Mouse (Mus musculus) ES-E14 (cell line): ENCODE data around the gene Apba2. TPM values are rescaled to one million over a fixed set of nuclear protein-coding genes. Genes with fewer than 3 reads are reported as not detected.

ENCODE experiments used
- DNase-seq: peaks from one replicate; pipeline ENCODE4 v3.0.0-alpha.2; 2013; ENCODE audit warnings: low read depth, low spot score
- H3K27ac ChIP-seq: 2 replicates; pipeline ENCODE4 v1.5.1; 2012; ENCODE audit warnings: low read depth, mild to moderate bottlenecking, low read length, moderate library complexity, mixed read lengths; ENCODE audit not compliant: poor library complexity, insufficient read depth, severe bottlenecking
- H3K36me3 ChIP-seq: 2 replicates; pipeline ENCODE4 v1.6.1; 2012; ENCODE audit warnings: mild to moderate bottlenecking, low read length, moderate library complexity, mixed read lengths; ENCODE audit not compliant: control insufficient read depth, poor library complexity, insufficient read depth, severe bottlenecking
- H3K4me1 ChIP-seq, 2 experiments: fragments of 150-350 bp in 1 of 2; sonication (generic) in 1 of 2; 2 replicates each; pipeline ENCODE4 v1.6.1; 2012; ENCODE audit warnings: low read length in 2 of 2, mild to moderate bottlenecking in 1 of 2, mixed read lengths in 1 of 2; ENCODE audit not compliant: control insufficient read depth in 2 of 2, insufficient read depth in 2 of 2, poor library complexity in 1 of 2
- H3K4me3 ChIP-seq, 2 experiments: fragments of 150-350 bp in 1 of 2; sonication (generic) in 1 of 2; 2 replicates each; pipeline ENCODE4 v1.5.1; 2012; ENCODE audit warnings: low read length in 2 of 2, low read depth in 1 of 2, mild to moderate bottlenecking in 1 of 2, mixed read lengths in 1 of 2; ENCODE audit not compliant: insufficient read depth in 1 of 2, poor library complexity in 1 of 2, severe bottlenecking in 1 of 2
- H3K9ac ChIP-seq: 2 replicates; pipeline ENCODE4 v1.6.1; 2012; ENCODE audit warnings: low read depth, mild to moderate bottlenecking, low read length, mixed read lengths; ENCODE audit not compliant: poor library complexity, insufficient read depth, severe bottlenecking
- H3K9me3 ChIP-seq: fragments of 150-350 bp; sonication (generic); 2 replicates; pipeline ENCODE4 v1.6.1; 2012; ENCODE audit warnings: low read depth, mild to moderate bottlenecking, low read length; ENCODE audit not compliant: control insufficient read depth, insufficient read depth
- CHD2 ChIP-seq: IDR thresholded peaks from 2 replicates; pipeline ENCODE4 v1.6.1; 2014; ENCODE audit warnings: mild to moderate bottlenecking, low read depth, low read length, inconsistent platforms
- HCFC1 ChIP-seq: IDR thresholded peaks from 2 replicates; pipeline ENCODE4 v1.6.1; 2012; ENCODE audit warnings: low read length, inconsistent platforms, borderline replicate concordance; ENCODE audit not compliant: insufficient read depth
- MAFK ChIP-seq: IDR thresholded peaks from 2 replicates; pipeline ENCODE4 v1.6.1; 2014; ENCODE audit warnings: mild to moderate bottlenecking, low read depth, low read length, inconsistent platforms; ENCODE audit not compliant: insufficient read depth
- ZC3H11A ChIP-seq: IDR thresholded peaks from 2 replicates; pipeline ENCODE4 v1.6.1; 2012; ENCODE audit warnings: low read depth, mild to moderate bottlenecking, inconsistent platforms, low read length, borderline replicate concordance
- ZNF384 ChIP-seq: IDR thresholded peaks from 2 replicates; pipeline ENCODE4 v1.6.1; 2012; ENCODE audit warnings: low read depth, low read length, inconsistent platforms
- in situ Hi-C, 2 experiments: fragments of 600-800 bp; cut with MboI; formaldehyde crosslinking; loops; one replicate each; pipeline ENCODE4 v1.15.1; 2025; ENCODE audit warnings: low sequenced_read_pairs in 2 of 2, inconsistent platforms in 1 of 2; ENCODE audit not compliant: unreplicated experiment in 2 of 2
- total RNA-seq: library from RNA; depleted of rRNA; stranded (reverse); fragments of 300-350 nt; gene quantifications from 2 replicates; pipeline ENCODE4 v1.2.3, GENCODE M21; 2012

Apba2 gene
- total RNA-seq, 1 experiment, result 1.7 TPM

GRCm38 (mm10) chr7:64579887-64580286, 78.4 kb downstream of the Apba2 start:
- no peak for DNase-seq
- Histone ChIP-seq H3K27ac (no peak overlapping the region), H3K36me3 (no peaks in the 10 kb centered on the region), H3K4me3 (no peak overlapping the region), H3K9me3 (no peaks in the 10 kb centered on the region), H3K4me1 (no peaks in the 10 kb centered on the region), H3K9ac (no peak overlapping the region)
- TF ChIP-seq MAFK (no peak), ZC3H11A (no peak), CHD2 (no peak), HCFC1 (no peak), ZNF384 (no peak)
- in situ Hi-C loops, result no loop called here

GRCm38 (mm10) chr7:64580293-64580692, 78.8 kb downstream of the Apba2 start:
- H3K4me1 ChIP-seq, result no peaks in the 10 kb centered on the region
- in situ Hi-C loops, result no loop called here

GRCm38 (mm10) chr7:64582358-64582757, 80.9 kb downstream of the Apba2 start:
- in situ Hi-C loops, result no loop called here
- no peak for DNase-seq
- H3K36me3 ChIP-seq, result no peaks in the 10 kb centered on the region
- TF ChIP-seq ZNF384, result no peak
- no peak for TF ChIP-seq CHD2
- no peak for TF ChIP-seq ZC3H11A
- no peak for TF ChIP-seq MAFK
- TF ChIP-seq HCFC1, result no peak
- H3K9me3 ChIP-seq, result no peaks in the 10 kb centered on the region
- no peak overlapping the region for H3K4me3 ChIP-seq
- no peaks in the 10 kb centered on the region for H3K4me1 ChIP-seq
- H3K9ac ChIP-seq, result no peak overlapping the region
- no peak overlapping the region for H3K27ac ChIP-seq

More at GRCm38 (mm10) chr7:64580293-64580692, 78.8 kb downstream of the Apba2 start:
- Histone ChIP-seq H3K4me3 (no peak overlapping the region), H3K9me3 (no peaks in the 10 kb centered on the region), H3K27ac (no peak overlapping the region), H3K9ac (no peak overlapping the region), H3K36me3 (no peaks in the 10 kb centered on the region)
- TF ChIP-seq CHD2, result no peak
- no peak for TF ChIP-seq MAFK
- TF ChIP-seq ZNF384, result no peak
- no peak for TF ChIP-seq HCFC1
- TF ChIP-seq ZC3H11A, result no peak
- DNase-seq, result no peak

GRCm38 (mm10) chr7:64583670-64584121, 82.2 kb downstream of the Apba2 start:
- H3K36me3 ChIP-seq, result no peaks in the 10 kb centered on the region
- H3K9ac ChIP-seq, result no peak overlapping the region
- in situ Hi-C loops, result no loop called here
- no peaks in the 10 kb centered on the region for H3K9me3 ChIP-seq
- TF ChIP-seq ZNF384 (no peak), MAFK (no peak), HCFC1 (no peak), CHD2 (no peak), ZC3H11A (no peak)
- no peaks in the 10 kb centered on the region for H3K4me1 ChIP-seq
- no peak overlapping the region for H3K27ac ChIP-seq
- no peak overlapping the region for H3K4me3 ChIP-seq
- DNase-seq, result no peak

- Histone ChIP-seq H3K9ac (no peak overlapping the region), H3K27ac (no peak overlapping the region), H3K4me1 (no peaks in the 10 kb centered on the region), H3K36me3 (no peaks in the 10 kb centered on the region), H3K9me3 (no peaks in the 10 kb centered on the region), H3K4me3 (no peak overlapping the region)
- no peak for DNase-seq
- in situ Hi-C loops, result no loop called here
- no peak for TF ChIP-seq MAFK
- TF ChIP-seq HCFC1, result no peak
- no peak for TF ChIP-seq ZNF384
- TF ChIP-seq ZC3H11A, result no peak
- no peak for TF ChIP-seq CHD2
These were observed 84.6 kb downstream of the Apba2 start for GRCm38 (mm10) chr7:64586133-64586532.
